Mouse (Mus musculus): ENCODE results near the gene Tomm70a.

The Tomm70a gene

GRCm38 (mm10) chr16:57191214-57191613, 69.7 kb downstream of the Tomm70a start:
- DNase-seq (ENCODE audit: low spot score): no peak

- no peak for DNase-seq (ENCODE audit: low spot score)
Observed at GRCm38 (mm10) chr16:57196590-57196989, 75.1 kb downstream of the Tomm70a start.

GRCm38 (mm10) chr16:57197281-57197680, 75.8 kb downstream of the Tomm70a start:
- DNase-seq (ENCODE audit: low spot score): no peak

All from ovary, adult 18-20 months (tissue).